Mouse (Mus musculus) spleen, adult 2 months (tissue): ENCODE results near the gene Fuom.

Experiments
- CTCF ChIP-seq: fragments of 200-500 bp; IDR thresholded peaks from 2 replicates; pipeline ENCODE4 v1.5.1; 2011; ENCODE audit warnings: mild to moderate bottlenecking, inconsistent platforms; ENCODE audit not compliant: insufficient read depth, insufficient read length, insufficient replicate concordance; ENCODE audit errors: extremely low read depth
- POLR2A ChIP-seq: fragments of 200-500 bp; IDR thresholded peaks from 2 replicates; pipeline ENCODE4 v1.6.1; 2011; ENCODE audit warnings: low read depth, low read length, inconsistent platforms

- no peak for TF ChIP-seq POLR2A
- no peak for TF ChIP-seq CTCF
These were observed 3.8 kb downstream of the Fuom start for GRCm38 (mm10) chr7:140098466-140098865.
